Comparison of ENCODE assay signal across 8 mouse cellular contexts in genomic region chr5:123256841-123257755, GRCm38 (mm10). TPM values are rescaled to one million over a fixed set of nuclear protein-coding genes. Genes with fewer than 3 reads are reported as not detected.
DNase-seq lines count a peak whose midpoint lies in the region; ATAC-seq lines count a peak whose summit lies in the region.

No protein-coding gene starts in this region.

- 0 out of 2 replicates have a peak, but pooled peaks cover 6% of the 10 kb centered on the region for H3K4me1 ChIP-seq in hindbrain, embryonic 11.5 days (replicated peaks; ENCODE audit: control insufficient read depth, insufficient read depth, low read length)
- peaks cover 11% of the 10 kb centered on the region for H3K4me1 ChIP-seq in midbrain, embryonic 15.5 days

- peak overlapping the region; percentile 18; the same call in 1 of the 2 replicates for H3K4me2 ChIP-seq in hindbrain, embryonic 11.5 days (replicated peaks; ENCODE audit: low read depth, low read length)
- peak overlapping the region; percentile 25; the same call in 1 of the 2 replicates for H3K4me2 ChIP-seq in midbrain, embryonic 15.5 days

- DNase-seq in gastrocnemius, postnatal 10 days: peak; percentile 8
- DNase-seq in gastrocnemius, adult 18-20 months (ENCODE audit: low spot score): no peak
- DNase-seq in fibroblast of lung, adult 2 months (ENCODE audit: low read depth): peak; percentile 32
- DNase-seq in hindbrain, embryonic 11.5 days (ENCODE audit: low spot score): peak; percentile 70
- DNase-seq in left cerebral cortex, adult 9 months (ENCODE audit: low spot score in 2 of 2): peak; percentile 42 to 80
- DNase-seq in spleen, postnatal 14 days (ENCODE audit: low spot score in 2 of 2): no peak
- no peak for DNase-seq in spleen, postnatal 4 days (ENCODE audit: low spot score in 2 of 2)

- ATAC-seq in hindbrain, embryonic 11.5 days (ENCODE audit: low FRiP score): no peak
- no peak for ATAC-seq in midbrain, embryonic 15.5 days (replicated peaks)

- H3K36me3 ChIP-seq in hindbrain, embryonic 11.5 days (ENCODE audit: control insufficient read depth, insufficient read depth, low read length): no peaks in the 10 kb centered on the region
- H3K36me3 ChIP-seq in midbrain, embryonic 15.5 days (replicated peaks): no peaks in the 10 kb centered on the region

- peak overlapping the region; percentile 71 for H3K27ac ChIP-seq in hindbrain, embryonic 11.5 days (ENCODE audit: low read depth, low read length)
- peak overlapping the region; percentile 43 for H3K27ac ChIP-seq in midbrain, embryonic 15.5 days

- H3K4me3 ChIP-seq in hindbrain, embryonic 11.5 days (ENCODE audit: low read depth, low read length): no peak overlapping the region
- H3K4me3 ChIP-seq in midbrain, embryonic 15.5 days: no peak overlapping the region

- H3K9ac ChIP-seq in hindbrain, embryonic 11.5 days (ENCODE audit: low read depth, low read length): no peak overlapping the region
- no peak overlapping the region for H3K9ac ChIP-seq in midbrain, embryonic 15.5 days

- 35% methylated on average over 23 of the region's 23 CpGs for WGBS in hindbrain, embryonic 11.5 days
- 29% methylated on average over 23 of the region's 23 CpGs for WGBS in midbrain, embryonic 15.5 days

- no peaks in the 10 kb centered on the region for H3K27me3 ChIP-seq in hindbrain, embryonic 11.5 days (ENCODE audit: control insufficient read depth, insufficient read depth, low read length)
- no peaks in the 10 kb centered on the region for H3K27me3 ChIP-seq in midbrain, embryonic 15.5 days (replicated peaks)

- no peaks in the 10 kb centered on the region for H3K9me3 ChIP-seq in hindbrain, embryonic 11.5 days (ENCODE audit: control insufficient read depth, low read length)
- no peaks in the 10 kb centered on the region for H3K9me3 ChIP-seq in midbrain, embryonic 15.5 days

RNA-seq across cellular contexts. Expression of gene Wdr66, which starts 5.2 kb away (rescaled TPM):
- 1 to 10 TPM; 2.3 to 2.5 TPM for total RNA-seq in gastrocnemius, postnatal 10 days (2021)
- total RNA-seq in gastrocnemius, adult 18-20 months (2021): 1 to 10 TPM in 1 of 2 experiments, under 1 TPM in 1; 0.76 to 1.2 TPM
- polyA plus RNA-seq in hindbrain, embryonic 11.5 days (2014; fragmentation: Nextera tagmentation; extraction: Ambion mirVana): 5.6 and 8.6 TPM in 2 replicates
- polyA plus RNA-seq in midbrain, embryonic 15.5 days (2015; fragmentation: Nextera tagmentation; extraction: Ambion mirVana): 1.3 and 1.5 TPM in 2 replicates

Comparison
In these comparisons a context has a peak if more than half of its experiments do, and no peak if none do; other contexts are left out.
1. DNase-seq: peak in gastrocnemius, postnatal 10 days (single experiment), fibroblast of lung, adult 2 months (single experiment), hindbrain, embryonic 11.5 days (single experiment) and left cerebral cortex, adult 9 months (2 of 2); none in gastrocnemius, adult 18-20 months (single experiment), spleen, postnatal 14 days (0 of 2) and spleen, postnatal 4 days (0 of 2).